Mouse (Mus musculus): ENCODE measurements around the gene Capn2.

DNA sequence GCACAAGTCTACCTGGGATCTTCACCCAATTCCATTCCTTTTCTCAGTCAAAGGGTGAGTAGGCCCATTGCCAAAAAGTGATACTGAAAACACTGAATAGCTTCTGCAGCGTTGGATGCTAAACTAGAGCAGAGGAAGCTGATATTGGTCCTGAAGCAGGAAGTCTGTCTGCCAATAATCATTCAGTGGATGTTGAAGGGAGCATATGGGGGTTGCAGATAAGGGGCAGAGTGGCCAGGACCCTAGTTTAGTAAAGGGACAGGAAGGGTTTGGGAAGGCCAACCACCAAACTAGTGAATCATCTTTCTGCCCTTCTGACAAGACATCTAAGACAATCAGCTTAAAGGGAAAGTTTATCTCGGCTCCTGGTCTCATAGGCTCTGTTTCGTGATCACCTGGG, 6.3 kb upstream of the Capn2 start:
- no peak for TF ChIP-seq CTCF (IDR thresholded peaks at IDR 0.05; ENCODE audit: control insufficient read depth, insufficient read depth, low read length)
- no peak for TF ChIP-seq POLR2A (IDR thresholded peaks at IDR 0.05; ENCODE audit: borderline replicate concordance, control insufficient read depth, low read depth, low read length)

All from bone marrow, adult 2 months (tissue).